8 mouse cellular contexts compared by ENCODE assay signal in the genomic region with DNA sequence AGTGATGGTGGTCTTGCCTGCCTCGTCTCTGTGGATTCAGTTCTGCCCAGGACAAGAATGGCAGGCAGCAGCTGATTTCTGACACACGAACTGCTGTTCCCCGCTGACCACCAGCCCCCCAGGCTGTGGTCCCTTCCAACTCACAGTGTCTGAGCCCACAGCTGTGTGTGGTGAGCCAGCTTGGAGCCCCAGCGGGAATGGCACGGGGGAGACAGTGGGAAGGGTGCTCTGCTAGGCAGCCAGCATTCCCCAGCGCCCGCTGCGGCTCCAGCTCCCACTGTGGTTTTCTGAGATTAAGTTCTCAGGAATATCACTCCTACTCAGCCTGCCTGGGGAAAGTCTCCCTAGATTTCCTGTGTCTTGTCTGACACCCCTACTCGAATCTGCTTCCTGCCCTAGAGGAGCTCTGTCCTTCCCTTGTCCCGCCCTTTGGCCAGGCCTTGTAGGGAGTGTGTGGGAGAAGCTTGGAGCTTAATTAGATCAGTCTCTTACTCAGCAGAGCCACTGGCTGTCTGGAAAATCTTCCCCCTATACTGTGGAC. TPM values are rescaled to one million over a fixed set of nuclear protein-coding genes. Genes with fewer than 3 reads are reported as not detected.
DNase-seq lines count a peak whose midpoint lies in the region; ATAC-seq lines count a peak whose summit lies in the region.

No protein-coding gene starts in this region.

- H3K4me1 ChIP-seq in midbrain, embryonic 10.5 days = peaks cover 5% of the 10 kb centered on the region; the same call in 1 of the 2 replicates
- no peaks in the 10 kb centered on the region for H3K4me1 ChIP-seq in midbrain, embryonic 16.5 days (ENCODE audit: control insufficient read depth, insufficient read depth, low read length)
- 0 out of 2 replicates have a peak, but pooled peaks cover 3% of the 10 kb centered on the region for H3K4me1 ChIP-seq in embryonic facial prominence, embryonic 14.5 days (ENCODE audit: control insufficient read depth, insufficient read depth, low read length)
- peaks cover 36% of the 10 kb centered on the region for H3K4me1 ChIP-seq in limb, embryonic 15.5 days
- peaks cover 7% of the 10 kb centered on the region; the same call in 1 of the 2 replicates for H3K4me1 ChIP-seq in stomach, embryonic 14.5 days (ENCODE audit: control insufficient read depth, insufficient read depth, low read length)

- WGBS in midbrain, embryonic 10.5 days = 62% methylated on average over 10 of the region's 10 CpGs
- 67% methylated on average over 10 of the region's 10 CpGs for WGBS in midbrain, embryonic 16.5 days
- 40% methylated on average over 6 of the region's 10 CpGs for WGBS in embryonic facial prominence, embryonic 14.5 days
- 45% methylated on average over 10 of the region's 10 CpGs for WGBS in limb, embryonic 15.5 days
- WGBS in stomach, embryonic 14.5 days = 43% methylated on average over 10 of the region's 10 CpGs

- intact Hi-C loops in heart, postnatal 14 days (cut with DNase I) = loop anchor here (5.0 kb wide), 1 partner anchor 55 kb away; no protein-coding TSS in a partner anchor

- no peak overlapping the region for H3K4me3 ChIP-seq in midbrain, embryonic 10.5 days
- no peak overlapping the region for H3K4me3 ChIP-seq in midbrain, embryonic 16.5 days (ENCODE audit: low read depth, low read length)
- no peak overlapping the region for H3K4me3 ChIP-seq in embryonic facial prominence, embryonic 14.5 days (ENCODE audit: low read depth, low read length)
- no peak overlapping the region for H3K4me3 ChIP-seq in limb, embryonic 15.5 days
- H3K4me3 ChIP-seq in stomach, embryonic 14.5 days (ENCODE audit: low read depth, low read length) = no peak overlapping the region

- peak overlapping the region; percentile 30 for H3K27ac ChIP-seq in midbrain, embryonic 10.5 days (replicated peaks)
- H3K27ac ChIP-seq in midbrain, embryonic 16.5 days (ENCODE audit: low read length) = no peak overlapping the region
- peak overlapping the region; percentile 74 for H3K27ac ChIP-seq in embryonic facial prominence, embryonic 14.5 days (replicated peaks; ENCODE audit: low read depth, low read length)
- H3K27ac ChIP-seq in limb, embryonic 15.5 days = peak overlapping the region; percentile 52
- peak overlapping the region; percentile 39; the same call in 1 of the 2 replicates for H3K27ac ChIP-seq in stomach, embryonic 14.5 days (ENCODE audit: low read length)

- no peaks in the 10 kb centered on the region for H3K27me3 ChIP-seq in midbrain, embryonic 10.5 days (ENCODE audit: low read depth, poor library complexity, severe bottlenecking)
- no peaks in the 10 kb centered on the region for H3K27me3 ChIP-seq in midbrain, embryonic 16.5 days (ENCODE audit: control insufficient read depth, insufficient read depth, low read depth, low read length)
- H3K27me3 ChIP-seq in embryonic facial prominence, embryonic 14.5 days (replicated peaks; ENCODE audit: control insufficient read depth, insufficient read depth, low read length) = no peaks in the 10 kb centered on the region
- H3K27me3 ChIP-seq in limb, embryonic 15.5 days = no peaks in the 10 kb centered on the region
- H3K27me3 ChIP-seq in stomach, embryonic 14.5 days (ENCODE audit: control insufficient read depth, insufficient read depth, low read length) = no peaks in the 10 kb centered on the region

- no peak for DNase-seq in midbrain, embryonic 10.5 days (ENCODE audit: low spot score)
- DNase-seq in embryonic facial prominence, embryonic 14.5 days (ENCODE audit: low spot score) = peak; percentile 65
- DNase-seq in heart, postnatal 14 days = peak; percentile 55 to 72
- DNase-seq in layer of hippocampus, postnatal 36 days = no peak

- no peaks in the 10 kb centered on the region for H3K9me3 ChIP-seq in midbrain, embryonic 10.5 days (replicated peaks)
- H3K9me3 ChIP-seq in midbrain, embryonic 16.5 days (replicated peaks; ENCODE audit: control insufficient read depth, low read length, poor library complexity, severe bottlenecking) = no peaks in the 10 kb centered on the region
- no peaks in the 10 kb centered on the region for H3K9me3 ChIP-seq in embryonic facial prominence, embryonic 14.5 days (ENCODE audit: control insufficient read depth, low read length)
- H3K9me3 ChIP-seq in limb, embryonic 15.5 days = no peaks in the 10 kb centered on the region
- H3K9me3 ChIP-seq in stomach, embryonic 14.5 days (ENCODE audit: control insufficient read depth, low read depth, low read length) = no peaks in the 10 kb centered on the region

- H3K9ac ChIP-seq in midbrain, embryonic 16.5 days (ENCODE audit: low read depth, low read length) = no peak overlapping the region
- H3K9ac ChIP-seq in embryonic facial prominence, embryonic 14.5 days (ENCODE audit: low read depth, low read length) = 0 out of 2 replicates have a peak overlapping the region, but pooled peaks have one; percentile 20
- H3K9ac ChIP-seq in limb, embryonic 15.5 days = no peak overlapping the region
- H3K9ac ChIP-seq in stomach, embryonic 14.5 days (replicated peaks; ENCODE audit: low read depth, low read length) = no peak overlapping the region

- H3K4me2 ChIP-seq in midbrain, embryonic 16.5 days (ENCODE audit: low read length) = no peak overlapping the region
- H3K4me2 ChIP-seq in embryonic facial prominence, embryonic 14.5 days (ENCODE audit: low read depth, low read length) = no peak overlapping the region
- no peak overlapping the region for H3K4me2 ChIP-seq in limb, embryonic 15.5 days
- H3K4me2 ChIP-seq in stomach, embryonic 14.5 days (replicated peaks; ENCODE audit: low read depth, low read length) = no peak overlapping the region

- peaks cover 74% of the 10 kb centered on the region for H3K36me3 ChIP-seq in midbrain, embryonic 10.5 days
- H3K36me3 ChIP-seq in midbrain, embryonic 16.5 days (ENCODE audit: control insufficient read depth, insufficient read depth, low read length) = peaks cover 5% of the 10 kb centered on the region; the same call in 1 of the 2 replicates
- H3K36me3 ChIP-seq in embryonic facial prominence, embryonic 14.5 days (ENCODE audit: control insufficient read depth, insufficient read depth, low read length) = peaks cover 39% of the 10 kb centered on the region
- peaks cover 45% of the 10 kb centered on the region for H3K36me3 ChIP-seq in limb, embryonic 15.5 days
- peaks cover 32% of the 10 kb centered on the region for H3K36me3 ChIP-seq in stomach, embryonic 14.5 days (ENCODE audit: control insufficient read depth, insufficient read depth, low read length)

- no peak for ATAC-seq in midbrain, embryonic 16.5 days
- peak; percentile 64 for ATAC-seq in embryonic facial prominence, embryonic 14.5 days (ENCODE audit: low read depth)
- no peak for ATAC-seq in limb, embryonic 15.5 days (ENCODE audit: insufficient number of reproducible peaks, low FRiP score, low TSS enrichment, low read depth)
- peak; percentile 42; the same call in 1 of the 2 replicates for ATAC-seq in stomach, embryonic 14.5 days (ENCODE audit: insufficient number of reproducible peaks, insufficient read depth, low FRiP score, low read depth)
- ATAC-seq in erythroid progenitor cell, adult 5-6 weeks (replicated peaks; ENCODE audit: low FRiP score, poor library complexity, severe bottlenecking) = no peak

RNA-seq across cellular contexts. Expression of gene Spc24, which starts 7.8 kb away (rescaled TPM):
- polyA plus RNA-seq in midbrain, embryonic 10.5 days (2016; fragmentation: Nextera tagmentation; extraction: Ambion mirVana) = 146 and 175 TPM in 2 replicates
- polyA plus RNA-seq in midbrain, embryonic 16.5 days (2015; fragmentation: Nextera tagmentation; extraction: Ambion mirVana) = 10.4 and 11.8 TPM in 2 replicates
- polyA plus RNA-seq in embryonic facial prominence, embryonic 14.5 days (2014; fragmentation: Nextera tagmentation; extraction: Ambion mirVana) = 70.4 and 81.9 TPM in 2 replicates
- 1 to 10 TPM; 4.7 to 6.5 TPM for total RNA-seq in heart, postnatal 14 days (2021)
- polyA plus RNA-seq in limb, embryonic 15.5 days (2015; fragmentation: Nextera tagmentation; extraction: Ambion mirVana) = 84.3 and 89.8 TPM in 2 replicates
- 111 and 120 TPM in 2 replicates for polyA plus RNA-seq in stomach, embryonic 14.5 days (2014; fragmentation: Nextera tagmentation; extraction: Ambion mirVana)
- total RNA-seq in layer of hippocampus, postnatal 36 days (2021) = 1 to 10 TPM; 1.4 to 2.1 TPM
- 40.7 and 50.7 TPM in 2 replicates for total RNA-seq in erythroid progenitor cell, adult 5-6 weeks (2015; ENCODE audit: low replicate concordance)
- 68.7 and 98.2 TPM in 2 replicates for total RNA-seq in erythroid progenitor cell, adult 5-6 weeks (2017; ENCODE audit: low replicate concordance)

RNA-seq across cellular contexts. Expression of gene Ldlr, which starts 29.0 kb away (rescaled TPM):
- polyA plus RNA-seq in midbrain, embryonic 10.5 days (2016; fragmentation: Nextera tagmentation; extraction: Ambion mirVana) = 52.2 and 58.9 TPM in 2 replicates
- 16.0 and 17.2 TPM in 2 replicates for polyA plus RNA-seq in midbrain, embryonic 16.5 days (2015; fragmentation: Nextera tagmentation; extraction: Ambion mirVana)
- 13.9 and 14.1 TPM in 2 replicates for polyA plus RNA-seq in embryonic facial prominence, embryonic 14.5 days (2014; fragmentation: Nextera tagmentation; extraction: Ambion mirVana)
- 1 to 10 TPM; 3.4 to 3.8 TPM for total RNA-seq in heart, postnatal 14 days (2021)
- 41.4 and 42.8 TPM in 2 replicates for polyA plus RNA-seq in limb, embryonic 15.5 days (2015; fragmentation: Nextera tagmentation; extraction: Ambion mirVana)
- polyA plus RNA-seq in stomach, embryonic 14.5 days (2014; fragmentation: Nextera tagmentation; extraction: Ambion mirVana) = 23.8 and 26.9 TPM in 2 replicates
- 10 to 100 TPM; 13.7 to 14.1 TPM for total RNA-seq in layer of hippocampus, postnatal 36 days (2021)
- 2.5 and 3.6 TPM in 2 replicates for total RNA-seq in erythroid progenitor cell, adult 5-6 weeks (2015; ENCODE audit: low replicate concordance)
- total RNA-seq in erythroid progenitor cell, adult 5-6 weeks (2017; ENCODE audit: low replicate concordance) = 3.6 and 4.1 TPM in 2 replicates

RNA-seq across cellular contexts. Expression of gene Kank2, which starts 46.2 kb away (rescaled TPM):
- 8.6 and 9.5 TPM in 2 replicates for polyA plus RNA-seq in midbrain, embryonic 10.5 days (2016; fragmentation: Nextera tagmentation; extraction: Ambion mirVana)
- 3.1 and 3.5 TPM in 2 replicates for polyA plus RNA-seq in midbrain, embryonic 16.5 days (2015; fragmentation: Nextera tagmentation; extraction: Ambion mirVana)
- polyA plus RNA-seq in embryonic facial prominence, embryonic 14.5 days (2014; fragmentation: Nextera tagmentation; extraction: Ambion mirVana) = 10.7 and 12.1 TPM in 2 replicates
- 10 to 100 TPM; 52.6 to 53.3 TPM for total RNA-seq in heart, postnatal 14 days (2021)
- 20.9 and 22.7 TPM in 2 replicates for polyA plus RNA-seq in limb, embryonic 15.5 days (2015; fragmentation: Nextera tagmentation; extraction: Ambion mirVana)
- 10.3 and 10.4 TPM in 2 replicates for polyA plus RNA-seq in stomach, embryonic 14.5 days (2014; fragmentation: Nextera tagmentation; extraction: Ambion mirVana)
- total RNA-seq in layer of hippocampus, postnatal 36 days (2021) = 1 to 10 TPM; 6.3 to 7.0 TPM
- not detected in 2 replicates for total RNA-seq in erythroid progenitor cell, adult 5-6 weeks (2015; ENCODE audit: low replicate concordance)
- total RNA-seq in erythroid progenitor cell, adult 5-6 weeks (2017; ENCODE audit: low replicate concordance) = 0.51 TPM in 1 of 2 replicates, not detected in the other

Comparison
In these comparisons a context has a peak if more than half of its experiments do, and no peak if none do; other contexts are left out.
1. DNase-seq: peak in embryonic facial prominence, embryonic 14.5 days (single experiment) and heart, postnatal 14 days (2 of 2); none in midbrain, embryonic 10.5 days (single experiment) and layer of hippocampus, postnatal 36 days (0 of 2).
2. ATAC-seq: peak in embryonic facial prominence, embryonic 14.5 days (single experiment) and stomach, embryonic 14.5 days (single experiment); none in midbrain, embryonic 16.5 days (single experiment), limb, embryonic 15.5 days (single experiment) and erythroid progenitor cell, adult 5-6 weeks (single experiment).